Comparison of ENCODE assay signal across 8 mouse cellular contexts in the genomic region with DNA sequence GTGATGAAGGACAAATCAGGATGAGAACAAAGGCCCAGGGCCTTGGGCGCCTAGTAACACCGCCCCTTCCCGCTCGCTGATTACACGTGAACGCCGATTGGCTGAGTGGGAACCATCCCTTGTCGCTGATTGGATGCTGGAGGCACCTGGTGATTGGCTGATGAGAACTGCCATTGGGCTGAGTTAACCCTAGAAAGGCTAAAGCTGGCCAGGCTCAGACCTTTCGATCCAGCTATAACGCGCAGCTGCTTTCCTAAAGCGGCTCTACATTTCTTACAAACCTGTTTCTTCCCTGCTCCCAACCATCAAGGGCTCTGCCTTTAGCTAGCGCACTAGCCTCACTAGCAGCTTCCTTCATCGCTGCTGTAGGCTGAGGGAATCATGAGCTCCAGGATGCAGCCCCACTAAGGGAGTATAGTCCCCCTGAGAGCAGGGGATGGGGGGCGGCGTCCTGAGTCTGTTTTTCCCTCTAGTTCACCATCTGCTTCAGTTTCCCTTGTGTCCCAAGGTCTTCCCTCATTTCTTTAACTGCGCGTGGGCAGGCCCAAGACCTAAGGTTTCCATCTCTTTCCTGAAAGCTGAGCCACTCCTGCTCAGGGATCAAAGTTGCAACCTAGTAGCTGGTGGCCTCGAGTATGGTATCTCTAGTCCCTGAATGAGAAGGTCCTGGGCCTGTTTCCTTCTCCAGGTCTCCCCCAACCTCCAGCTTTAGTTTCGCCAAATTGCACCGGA. TPM values are rescaled to one million over a fixed set of nuclear protein-coding genes. Genes with fewer than 3 reads are reported as not detected.
DNase-seq lines count a peak whose midpoint lies in the region; ATAC-seq lines count a peak whose summit lies in the region.

No protein-coding gene starts in this region.

- peak overlapping the region; percentile 76 to 79 for H3K27ac ChIP-seq in heart, embryonic 14.5 days (replicated peaks in 1 of 2; ENCODE audit: control insufficient read depth in 1 of 2, insufficient read depth in 1 of 2, low read depth in 2 of 2, low read length in 2 of 2)
- peak overlapping the region; percentile 81 for H3K27ac ChIP-seq in liver, embryonic 13.5 days
- H3K27ac ChIP-seq in stomach, embryonic 16.5 days (ENCODE audit: low read length): peak overlapping the region; percentile 96

- peaks cover 23% of the 10 kb centered on the region for H3K36me3 ChIP-seq in heart, embryonic 14.5 days (ENCODE audit: control insufficient read depth, insufficient read depth, low read length)
- H3K36me3 ChIP-seq in liver, embryonic 13.5 days: 0 out of 2 replicates have a peak, but pooled peaks cover 4% of the 10 kb centered on the region
- peaks cover 16% of the 10 kb centered on the region for H3K36me3 ChIP-seq in stomach, embryonic 16.5 days (ENCODE audit: control insufficient read depth, insufficient read depth, low read length)

- H3K9me3 ChIP-seq in heart, embryonic 14.5 days (ENCODE audit: control insufficient read depth, low read length): no peaks in the 10 kb centered on the region
- H3K9me3 ChIP-seq in liver, embryonic 13.5 days (replicated peaks): no peaks in the 10 kb centered on the region
- H3K9me3 ChIP-seq in stomach, embryonic 16.5 days (replicated peaks; ENCODE audit: control insufficient read depth, low read length): no peaks in the 10 kb centered on the region

- DNase-seq in c-Kit-negative CD71-positive TER-119-positive erythroid progenitor cells, embryonic 14.5 days (ENCODE audit: low read depth, low spot score): peak; percentile 83
- peak; percentile 95 for DNase-seq in fibroblast of lung, adult 2 months (ENCODE audit: low read depth)
- DNase-seq in kidney, postnatal 14 days: peak; percentile 96
- peak; percentile 87 for DNase-seq in liver, embryonic 13.5 days
- DNase-seq in neural tube, embryonic 10.5 days (ENCODE audit: extremely low spot score, low spot score): peak; percentile 93

- peak overlapping the region; percentile 96 for H3K4me2 ChIP-seq in heart, embryonic 14.5 days (ENCODE audit: low read length)
- H3K4me2 ChIP-seq in liver, embryonic 13.5 days: peak overlapping the region; percentile 97
- peak overlapping the region; percentile 100 for H3K4me2 ChIP-seq in stomach, embryonic 16.5 days (ENCODE audit: low read depth, low read length)

- H3K4me3 ChIP-seq in heart, embryonic 14.5 days (ENCODE audit: control insufficient read depth in 1 of 2, insufficient read depth in 1 of 2, low read depth in 1 of 2, low read length in 2 of 2): peak overlapping the region; percentile 69 to 87
- H3K4me3 ChIP-seq in liver, embryonic 13.5 days (replicated peaks): peak overlapping the region; percentile 77
- H3K4me3 ChIP-seq in stomach, embryonic 16.5 days (replicated peaks; ENCODE audit: low read length): peak overlapping the region; percentile 86

- peak; percentile 88 for ATAC-seq in CD4-positive, CD25-positive, alpha-beta regulatory T cell, adult 4 months
- peak; percentile 89 for ATAC-seq in heart, embryonic 14.5 days (ENCODE audit: insufficient number of reproducible peaks, insufficient read depth, low FRiP score, low read depth)
- ATAC-seq in liver, embryonic 13.5 days (ENCODE audit: low read depth): peak; percentile 83
- peak; percentile 92 for ATAC-seq in stomach, embryonic 16.5 days (ENCODE audit: insufficient read depth, low FRiP score)

- under 1% methylated on average over 21 of the region's 21 CpGs for WGBS in heart, embryonic 14.5 days
- WGBS in liver, embryonic 13.5 days (ENCODE audit: insufficient replicate concordance): under 1% methylated on average over 21 of the region's 21 CpGs
- WGBS in stomach, embryonic 16.5 days: under 1% methylated on average over 21 of the region's 21 CpGs

- peak overlapping the region; percentile 73 for H3K9ac ChIP-seq in heart, embryonic 14.5 days (ENCODE audit: low read length)
- peak overlapping the region; percentile 75 for H3K9ac ChIP-seq in liver, embryonic 13.5 days
- peak overlapping the region; percentile 82 for H3K9ac ChIP-seq in stomach, embryonic 16.5 days (ENCODE audit: low read length)

- H3K4me1 ChIP-seq in heart, embryonic 14.5 days (ENCODE audit: control insufficient read depth in 2 of 2, insufficient read depth in 2 of 2, low read length in 2 of 2): peaks cover 14 to 21% of the 10 kb centered on the region in 2 experiments
- H3K4me1 ChIP-seq in liver, embryonic 13.5 days (replicated peaks): peaks cover 42% of the 10 kb centered on the region
- H3K4me1 ChIP-seq in stomach, embryonic 16.5 days (ENCODE audit: control insufficient read depth, insufficient read depth, low read length): peaks cover 21% of the 10 kb centered on the region

- H3K27me3 ChIP-seq in heart, embryonic 14.5 days (ENCODE audit: control insufficient read depth, insufficient read depth, low read length): no peaks in the 10 kb centered on the region
- peaks cover 8% of the 10 kb centered on the region for H3K27me3 ChIP-seq in liver, embryonic 13.5 days
- H3K27me3 ChIP-seq in stomach, embryonic 16.5 days (ENCODE audit: control insufficient read depth, insufficient read depth, low read length): no peaks in the 10 kb centered on the region

RNA-seq across cellular contexts. Expression of gene Mpnd, which starts 3.0 kb away (rescaled TPM):
- 10 to 100 TPM in 1 of 2 experiments, 1 to 10 TPM in 1; 9.2 to 13.7 TPM for polyA plus RNA-seq in CD4-positive, CD25-positive, alpha-beta regulatory T cell, adult 4 months (2017; shearing (Covaris generic))
- polyA plus RNA-seq in heart, embryonic 14.5 days (2014; fragmentation: Nextera tagmentation; extraction: Ambion mirVana): 73.9 and 84.4 TPM in 2 replicates
- polyA plus RNA-seq in liver, embryonic 13.5 days (2015; fragmentation: Nextera tagmentation; extraction: Ambion mirVana): 13.5 and 14.5 TPM in 2 replicates
- polyA plus RNA-seq in stomach, embryonic 16.5 days (2015; fragmentation: Nextera tagmentation; extraction: Ambion mirVana): 52.0 and 60.7 TPM in 2 replicates

RNA-seq across cellular contexts. Expression of gene Stap2, which starts 3.1 kb away (rescaled TPM):
- under 1 TPM in 1 of 2 experiments, not detected in 1; 0.70 TPM for polyA plus RNA-seq in CD4-positive, CD25-positive, alpha-beta regulatory T cell, adult 4 months (2017; shearing (Covaris generic))
- polyA plus RNA-seq in heart, embryonic 14.5 days (2014; fragmentation: Nextera tagmentation; extraction: Ambion mirVana): 15.9 and 16.6 TPM in 2 replicates
- polyA plus RNA-seq in liver, embryonic 13.5 days (2015; fragmentation: Nextera tagmentation; extraction: Ambion mirVana): 1.5 and 1.8 TPM in 2 replicates
- 41.2 and 53.7 TPM in 2 replicates for polyA plus RNA-seq in stomach, embryonic 16.5 days (2015; fragmentation: Nextera tagmentation; extraction: Ambion mirVana)

RNA-seq across cellular contexts. Expression of gene Fsd1, which starts 22.2 kb away (rescaled TPM):
- under 1 TPM in 1 of 2 experiments, not detected in 1; 0.47 TPM for polyA plus RNA-seq in CD4-positive, CD25-positive, alpha-beta regulatory T cell, adult 4 months (2017; shearing (Covaris generic))
- polyA plus RNA-seq in heart, embryonic 14.5 days (2014; fragmentation: Nextera tagmentation; extraction: Ambion mirVana): 1.6 and 1.8 TPM in 2 replicates
- polyA plus RNA-seq in liver, embryonic 13.5 days (2015; fragmentation: Nextera tagmentation; extraction: Ambion mirVana): 0.56 and 0.69 TPM in 2 replicates
- 9.9 and 13.9 TPM in 2 replicates for polyA plus RNA-seq in stomach, embryonic 16.5 days (2015; fragmentation: Nextera tagmentation; extraction: Ambion mirVana)

RNA-seq across cellular contexts. Expression of gene Sh3gl1, which starts 27.9 kb away (rescaled TPM):
- polyA plus RNA-seq in CD4-positive, CD25-positive, alpha-beta regulatory T cell, adult 4 months (2017; shearing (Covaris generic)): 100 to 1,000 TPM in 1 of 2 experiments, 10 to 100 TPM in 1; 93.7 to 110 TPM
- 63.6 and 70.5 TPM in 2 replicates for polyA plus RNA-seq in heart, embryonic 14.5 days (2014; fragmentation: Nextera tagmentation; extraction: Ambion mirVana)
- 48.0 and 50.9 TPM in 2 replicates for polyA plus RNA-seq in liver, embryonic 13.5 days (2015; fragmentation: Nextera tagmentation; extraction: Ambion mirVana)
- 145 and 154 TPM in 2 replicates for polyA plus RNA-seq in stomach, embryonic 16.5 days (2015; fragmentation: Nextera tagmentation; extraction: Ambion mirVana)

RNA-seq across cellular contexts. Expression of gene Chaf1a, which starts 31.7 kb away (rescaled TPM):
- 1 to 10 TPM in 1 of 2 experiments, under 1 TPM in 1; 0.51 to 1.0 TPM for polyA plus RNA-seq in CD4-positive, CD25-positive, alpha-beta regulatory T cell, adult 4 months (2017; shearing (Covaris generic))
- 9.0 and 9.2 TPM in 2 replicates for polyA plus RNA-seq in heart, embryonic 14.5 days (2014; fragmentation: Nextera tagmentation; extraction: Ambion mirVana)
- polyA plus RNA-seq in liver, embryonic 13.5 days (2015; fragmentation: Nextera tagmentation; extraction: Ambion mirVana): 19.8 and 27.1 TPM in 2 replicates
- 16.3 and 17.8 TPM in 2 replicates for polyA plus RNA-seq in stomach, embryonic 16.5 days (2015; fragmentation: Nextera tagmentation; extraction: Ambion mirVana)

Comparison
In these comparisons a context has a peak if more than half of its experiments do, and no peak if none do; other contexts are left out.
1. Peak in every context shown above with its lines: DNase-seq, ATAC-seq, H3K4me3 ChIP-seq and H3K27ac ChIP-seq.